Mouse (Mus musculus) heart, postnatal 4 days (tissue): Measurements from ENCODE around the gene Gm39566. TPM values are rescaled to one million over a fixed set of nuclear protein-coding genes. Genes with fewer than 3 reads are reported as not detected.
"Not testable (repeated sequence)": the region's sequence is repeated elsewhere in the genome, so short reads cannot be mapped to it uniquely, and the experiment has no call there.

Source experiments
- DNase-seq: peaks from one replicate; pipeline ENCODE4 v3.0.0; 2021
- total RNA-seq, 2 experiments: library from RNA; stranded (reverse); gene quantifications; 2 replicates each; pipeline ENCODE4 v1.2.3; 2021

The Gm39566 gene
- total RNA-seq = not detected

GRCm38 (mm10) chr11:69815155-69815554 is at the start of gene Gm39566:
Gene Gm39566 (minus strand): TSS chr11:69815298.
- DNase-seq = no peak

GRCm38 (mm10) chr11:69864138-69864860 is 49.2 kb upstream of the Gm39566 start:
- DNase-seq = no peak

GRCm38 (mm10) chr11:69863729-69864128 is 48.6 kb upstream of the Gm39566 start:
- DNase-seq = not testable (repeated sequence)

GRCm38 (mm10) chr11:69858113-69858998 is 43.3 kb upstream of the Gm39566 start, which contains the start of gene Tnk1:
Gene Tnk1 (minus strand): TSS chr11:69858730.
- no peak for DNase-seq

GRCm38 (mm10) chr11:69855347-69855746 is 40.2 kb upstream of the Gm39566 start:
- DNase-seq = peak; percentile 63

GRCm38 (mm10) chr11:69854680-69855079 is 39.6 kb upstream of the Gm39566 start:
- no peak for DNase-seq

GRCm38 (mm10) chr11:69853994-69854393 is 38.9 kb upstream of the Gm39566 start:
- DNase-seq = no peak

- DNase-seq = no peak
Measured at GRCm38 (mm10) chr11:69850754-69851153, 35.7 kb upstream of the Gm39566 start.

GRCm38 (mm10) chr11:69849884-69850283 is 34.8 kb upstream of the Gm39566 start:
- no peak for DNase-seq

GRCm38 (mm10) chr11:69849128-69849527 is 34.0 kb upstream of the Gm39566 start:
- DNase-seq = no peak

- no peak for DNase-seq
Measured at GRCm38 (mm10) chr11:69848021-69848420, 32.9 kb upstream of the Gm39566 start.

- DNase-seq = peak; percentile 45
Measured at GRCm38 (mm10) chr11:69846738-69847688, 31.9 kb upstream of the Gm39566 start.

GRCm38 (mm10) chr11:69846198-69846680 is 31.1 kb upstream of the Gm39566 start, which contains the start of gene Plscr3:
Gene Plscr3 (plus strand): TSS chr11:69846376.
- peak; percentile 95 for DNase-seq

GRCm38 (mm10) chr11:69838714-69839104 is 23.6 kb upstream of the Gm39566 start:
- DNase-seq = no peak

- DNase-seq = peak; percentile 96
Measured at GRCm38 (mm10) chr11:69837952-69838713, 23.0 kb upstream of the Gm39566 start, which contains the start of gene Tmem256. Gene Tmem256 (plus strand): TSS chr11:69838514.

- DNase-seq = no peak
Measured at GRCm38 (mm10) chr11:69837604-69837951, 22.5 kb upstream of the Gm39566 start, which contains the start of gene Nlgn2. Gene Nlgn2 (minus strand): TSS chr11:69837784.

GRCm38 (mm10) chr11:69836703-69837576 is 21.8 kb upstream of the Gm39566 start:
- DNase-seq = peak; percentile 47

GRCm38 (mm10) chr11:69835966-69836335 is 20.9 kb upstream of the Gm39566 start:
- no peak for DNase-seq

GRCm38 (mm10) chr11:69835326-69835965 is 20.3 kb upstream of the Gm39566 start:
- no peak for DNase-seq
